Mouse (Mus musculus): ENCODE measurements around the gene Atp6v1g2.

- TF ChIP-seq POLR2A (IDR thresholded peaks at IDR 0.05; ENCODE audit: insufficient read depth, low read length) (no peak), EP300 (IDR thresholded peaks at IDR 0.05; ENCODE audit: insufficient read depth, low read depth, low read length) (no peak)
Observed at GRCm38 (mm10) chr17:35255704-35256103, 22.2 kb downstream of the Atp6v1g2 start.

All from ES-Bruce4 (cell line).